Mouse (Mus musculus): ENCODE data around the gene Nsmce1. TPM values are rescaled to one million over a fixed set of nuclear protein-coding genes. Genes with fewer than 3 reads are reported as not detected.

The Nsmce1 gene
- polyA plus RNA-seq, 2 experiments, result 42.3 to 90.1 TPM

DNA sequence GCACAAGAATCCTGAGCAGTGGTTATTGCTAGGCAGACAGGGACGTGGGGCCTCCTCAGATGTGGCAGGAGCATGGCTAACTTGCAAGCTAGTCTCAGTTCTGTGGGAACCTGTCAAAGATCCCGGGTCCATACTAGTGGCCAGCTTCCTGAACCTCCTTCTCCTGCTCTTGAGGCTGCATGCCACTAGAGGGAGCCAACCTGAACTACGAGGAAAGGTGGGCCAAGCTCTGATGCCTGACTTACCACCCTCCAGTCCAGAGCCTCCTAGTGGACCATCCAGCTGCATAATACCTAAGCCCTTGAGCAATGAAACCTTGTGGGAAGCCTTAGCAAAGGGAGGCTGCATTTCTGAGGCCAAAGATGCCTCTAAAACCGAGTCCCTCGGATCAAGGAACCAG lies 21.5 kb downstream of the Nsmce1 start:
- H3K36me3 ChIP-seq (replicated peaks; ENCODE audit: control insufficient read depth, insufficient read depth, low read depth), result peaks cover 17% of the 10 kb centered on the region
- H3K4me1 ChIP-seq (replicated peaks; ENCODE audit: control insufficient read depth in 2 of 2, insufficient read depth in 2 of 2, low read length in 1 of 2), result peaks cover 12 to 31% of the 10 kb centered on the region in 2 experiments
- no peaks in the 10 kb centered on the region for H3K9me3 ChIP-seq (ENCODE audit: control insufficient read depth, low read length)
- no peak overlapping the region for H3K4me2 ChIP-seq (ENCODE audit: low read depth)
- H3K27ac ChIP-seq, result no peak overlapping the region
- DNase-seq (ENCODE audit: low read depth in 3 of 3, low spot score in 3 of 3) (peak; percentile 50 to 65 (median 59)), ATAC-seq (ENCODE audit: insufficient read depth) (no peak)
- no peak overlapping the region for H3K4me3 ChIP-seq (ENCODE audit: insufficient read depth in 1 of 2, low read depth in 2 of 2, low read length in 2 of 2)
- no peak overlapping the region for H3K9ac ChIP-seq (replicated peaks)
- H3K27me3 ChIP-seq (ENCODE audit: control insufficient read depth, insufficient read depth, low read length), result no peaks in the 10 kb centered on the region
- peak; percentile 97 for TF ChIP-seq CTCF (IDR thresholded peaks at IDR 0.05; ENCODE audit: low read depth)
- no peak for TF ChIP-seq EP300 (IDR thresholded peaks at IDR 0.05; ENCODE audit: low read depth)
- WGBS (ENCODE audit: insufficient replicate concordance), result 23% methylated on average over 5 of the region's 5 CpGs

DNA sequence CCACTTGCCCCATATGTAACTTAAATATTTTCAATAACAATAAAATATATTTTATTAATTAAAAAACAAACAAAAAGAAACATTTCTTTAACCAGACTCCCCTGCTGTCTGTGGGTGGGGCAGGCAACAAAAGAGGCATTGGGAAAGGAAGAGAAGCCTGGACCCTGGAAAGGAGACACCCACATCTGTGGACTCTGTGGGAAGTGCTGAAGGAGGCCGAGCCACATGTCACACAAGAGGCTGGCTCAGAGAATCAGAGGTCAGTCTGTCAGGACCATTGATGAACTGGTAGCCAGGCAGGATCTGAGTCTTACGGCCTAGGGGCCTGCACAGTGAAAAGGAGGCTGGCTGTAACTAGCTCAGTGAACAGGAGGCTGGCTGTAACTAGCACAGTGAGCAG lies 29.2 kb downstream of the Nsmce1 start:
- TF ChIP-seq CTCF (IDR thresholded peaks at IDR 0.05; ENCODE audit: low read depth), result no peak
- Histone ChIP-seq H3K9me3 (ENCODE audit: control insufficient read depth, low read length) (no peaks in the 10 kb centered on the region), H3K9ac (replicated peaks) (no peak overlapping the region), H3K4me1 (replicated peaks; ENCODE audit: control insufficient read depth in 2 of 2, insufficient read depth in 2 of 2, low read length in 1 of 2) (no peaks in the 10 kb centered on the region), H3K27ac (no peak overlapping the region), H3K4me3 (ENCODE audit: insufficient read depth in 1 of 2, low read depth in 2 of 2, low read length in 2 of 2) (no peak overlapping the region), H3K36me3 (replicated peaks; ENCODE audit: control insufficient read depth, insufficient read depth, low read depth) (no peaks in the 10 kb centered on the region; the same call in 1 of the 2 replicates), H3K27me3 (ENCODE audit: control insufficient read depth, insufficient read depth, low read length) (no peaks in the 10 kb centered on the region), H3K4me2 (ENCODE audit: low read depth) (no peak overlapping the region)
- DNase-seq (ENCODE audit: low read depth in 3 of 3, low spot score in 3 of 3), result no peak
- no peak for ATAC-seq (ENCODE audit: insufficient read depth)
- 69% methylated on average over 2 of the region's 2 CpGs for WGBS (ENCODE audit: insufficient replicate concordance)

DNA sequence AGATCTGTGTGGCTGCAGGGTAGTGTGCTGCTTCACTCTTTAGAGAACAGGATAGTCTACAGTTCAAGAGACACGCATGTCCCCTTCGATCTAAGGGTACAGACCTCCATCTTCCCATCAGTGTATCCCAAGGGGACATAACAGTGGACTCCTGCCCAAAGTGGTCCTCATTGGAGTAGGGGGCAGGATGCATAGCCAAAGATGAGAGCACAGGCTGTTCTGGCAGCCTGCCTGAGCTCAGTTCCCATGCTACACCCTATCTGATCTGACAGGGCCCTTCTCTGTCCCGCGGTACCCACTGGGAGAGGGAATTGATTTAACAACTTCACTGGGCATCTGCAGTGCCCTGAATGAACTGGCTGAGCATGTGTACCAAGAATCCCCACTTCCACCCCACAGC lies 37.7 kb downstream of the Nsmce1 start:
- H3K9me3 ChIP-seq (ENCODE audit: control insufficient read depth, low read length), result no peaks in the 10 kb centered on the region
- H3K4me1 ChIP-seq (replicated peaks; ENCODE audit: control insufficient read depth in 2 of 2, insufficient read depth in 2 of 2, low read length in 1 of 2), result peaks cover 0 to 5% of the 10 kb centered on the region in 2 experiments; a peak in 3 of 4 replicates
- H3K4me3 ChIP-seq (ENCODE audit: insufficient read depth in 1 of 2, low read depth in 2 of 2, low read length in 2 of 2), result no peak overlapping the region
- no peak for TF ChIP-seq CTCF (IDR thresholded peaks at IDR 0.05; ENCODE audit: low read depth)
- no peak for TF ChIP-seq EP300 (IDR thresholded peaks at IDR 0.05; ENCODE audit: low read depth)
- H3K4me2 ChIP-seq (ENCODE audit: low read depth), result no peak overlapping the region
- H3K27ac ChIP-seq, result no peak overlapping the region
- no peak for ATAC-seq (ENCODE audit: insufficient read depth)
- H3K9ac ChIP-seq (replicated peaks), result no peak overlapping the region
- H3K36me3 ChIP-seq (replicated peaks; ENCODE audit: control insufficient read depth, insufficient read depth, low read depth), result peaks cover 3% of the 10 kb centered on the region; the same call in 1 of the 2 replicates
- DNase-seq (ENCODE audit: low read depth in 3 of 3, low spot score in 3 of 3), result no peak
- no peaks in the 10 kb centered on the region for H3K27me3 ChIP-seq (ENCODE audit: control insufficient read depth, insufficient read depth, low read length)
- 88% methylated on average over 4 of the region's 4 CpGs for WGBS (ENCODE audit: insufficient replicate concordance)

DNA sequence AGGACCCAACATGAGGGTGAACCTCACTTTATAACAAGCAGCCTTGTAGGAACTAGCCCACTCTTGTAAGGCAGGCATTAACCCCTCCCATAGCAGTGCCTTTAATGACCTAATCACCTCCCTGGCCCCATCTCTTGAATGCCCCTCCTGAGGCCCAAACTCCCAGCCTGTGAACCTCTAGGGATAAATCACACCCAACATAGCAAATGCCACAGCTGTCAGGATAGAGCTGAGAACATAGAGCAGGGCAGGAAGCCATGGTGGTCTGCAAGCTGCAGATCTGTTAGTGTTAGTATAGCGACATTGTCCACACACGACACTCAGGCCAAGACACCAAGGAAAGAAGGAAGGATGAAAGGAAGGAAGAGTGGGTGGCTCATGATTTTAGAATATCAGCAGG lies 40.3 kb downstream of the Nsmce1 start:
- peaks cover 3 to 6% of the 10 kb centered on the region in 2 experiments for H3K4me1 ChIP-seq (replicated peaks; ENCODE audit: control insufficient read depth in 2 of 2, insufficient read depth in 2 of 2, low read length in 1 of 2)
- DNase-seq (ENCODE audit: low read depth in 3 of 3, low spot score in 3 of 3) (no peak), ATAC-seq (ENCODE audit: insufficient read depth) (no peak)
- H3K27ac ChIP-seq, result no peak overlapping the region
- H3K27me3 ChIP-seq (ENCODE audit: control insufficient read depth, insufficient read depth, low read length), result no peaks in the 10 kb centered on the region
- no peak overlapping the region for H3K4me2 ChIP-seq (ENCODE audit: low read depth)
- no peak overlapping the region for H3K9ac ChIP-seq (replicated peaks)
- 68% methylated on average over 2 of the region's 2 CpGs for WGBS (ENCODE audit: insufficient replicate concordance)
- TF ChIP-seq CTCF (IDR thresholded peaks at IDR 0.05; ENCODE audit: low read depth) (no peak), EP300 (IDR thresholded peaks at IDR 0.05; ENCODE audit: low read depth) (no peak)
- H3K4me3 ChIP-seq (ENCODE audit: insufficient read depth in 1 of 2, low read depth in 2 of 2, low read length in 2 of 2), result no peak overlapping the region
- H3K9me3 ChIP-seq (ENCODE audit: control insufficient read depth, low read length), result no peaks in the 10 kb centered on the region
- H3K36me3 ChIP-seq (replicated peaks; ENCODE audit: control insufficient read depth, insufficient read depth, low read depth), result no peaks in the 10 kb centered on the region

GRCm38 (mm10) chr7:125450678-125451077 lies 40.7 kb downstream of the Nsmce1 start:
- Histone ChIP-seq H3K27me3 (ENCODE audit: control insufficient read depth, insufficient read depth, low read length) (no peaks in the 10 kb centered on the region), H3K36me3 (replicated peaks; ENCODE audit: control insufficient read depth, insufficient read depth, low read depth) (no peaks in the 10 kb centered on the region), H3K4me1 (replicated peaks; ENCODE audit: control insufficient read depth in 2 of 2, insufficient read depth in 2 of 2, low read length in 1 of 2) (peaks cover 7 to 10% of the 10 kb centered on the region in 2 experiments), H3K4me2 (ENCODE audit: low read depth) (no peak overlapping the region), H3K4me3 (ENCODE audit: insufficient read depth in 1 of 2, low read depth in 2 of 2, low read length in 2 of 2) (no peak overlapping the region), H3K9ac (replicated peaks) (no peak overlapping the region), H3K27ac (no peak overlapping the region), H3K9me3 (ENCODE audit: control insufficient read depth, low read length) (no peaks in the 10 kb centered on the region)
- DNase-seq (ENCODE audit: low read depth in 3 of 3, low spot score in 3 of 3) (no peak), ATAC-seq (ENCODE audit: insufficient read depth) (no peak)
- WGBS (ENCODE audit: insufficient replicate concordance), result 67% methylated on average over 1 of the region's 1 CpGs
- TF ChIP-seq EP300 (IDR thresholded peaks at IDR 0.05; ENCODE audit: low read depth) (no peak), CTCF (IDR thresholded peaks at IDR 0.05; ENCODE audit: low read depth) (no peak)

Data from liver, embryonic 14.5 days (tissue).